Mouse (Mus musculus): Measurements from ENCODE around the gene Apobr.

Gene Apobr

DNA sequence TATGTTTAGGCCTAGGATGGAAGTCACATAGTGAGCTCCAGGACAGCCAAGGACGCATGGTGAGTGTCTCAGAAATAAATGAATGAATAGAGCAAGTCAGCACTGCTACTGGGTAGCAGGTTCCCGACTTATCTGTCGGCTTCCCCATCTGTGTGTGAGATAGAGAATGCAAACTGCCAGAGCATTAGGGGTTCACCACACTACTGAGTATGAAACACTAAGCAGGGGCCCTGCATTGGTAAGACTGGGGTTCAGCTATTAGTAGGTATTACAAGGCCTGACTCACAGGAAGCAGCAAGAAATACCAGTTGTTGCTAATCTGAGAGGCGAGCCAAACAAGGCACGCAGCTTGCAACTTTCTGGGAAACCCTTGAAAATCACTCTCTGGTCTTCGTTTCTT, 14.2 kb downstream of the Apobr start:
- no peak for DNase-seq (ENCODE audit: low spot score in 2 of 2)

- no peak for DNase-seq (ENCODE audit: low spot score in 2 of 2)
These were observed 17.2 kb downstream of the Apobr start for GRCm38 (mm10) chr7:126601896-126602295.

DNA sequence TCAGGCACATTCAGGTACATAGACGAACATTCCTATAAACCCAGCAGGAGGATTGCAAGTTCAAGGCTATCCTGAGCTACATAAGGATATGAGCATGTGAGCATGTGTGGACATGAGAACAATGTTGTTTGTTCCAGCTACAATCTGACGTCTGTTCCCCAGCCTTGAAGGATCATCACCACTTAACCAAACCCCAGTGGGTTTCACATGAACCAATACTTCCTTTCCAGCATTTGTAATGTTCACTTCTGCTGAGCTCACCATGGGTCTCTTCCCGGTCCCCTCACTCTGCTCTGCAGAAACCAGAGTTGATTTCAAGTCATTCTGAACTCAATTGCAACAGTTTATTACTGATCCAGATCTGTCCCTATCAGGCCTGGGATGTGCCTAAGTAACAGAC, 17.9 kb downstream of the Apobr start:
- DNase-seq (ENCODE audit: low spot score in 2 of 2) = no peak

GRCm38 (mm10) chr7:126606611-126607010, 21.9 kb downstream of the Apobr start:
- peak in 1 of 2 experiments; percentile 15 for DNase-seq (ENCODE audit: low spot score in 2 of 2)

DNA sequence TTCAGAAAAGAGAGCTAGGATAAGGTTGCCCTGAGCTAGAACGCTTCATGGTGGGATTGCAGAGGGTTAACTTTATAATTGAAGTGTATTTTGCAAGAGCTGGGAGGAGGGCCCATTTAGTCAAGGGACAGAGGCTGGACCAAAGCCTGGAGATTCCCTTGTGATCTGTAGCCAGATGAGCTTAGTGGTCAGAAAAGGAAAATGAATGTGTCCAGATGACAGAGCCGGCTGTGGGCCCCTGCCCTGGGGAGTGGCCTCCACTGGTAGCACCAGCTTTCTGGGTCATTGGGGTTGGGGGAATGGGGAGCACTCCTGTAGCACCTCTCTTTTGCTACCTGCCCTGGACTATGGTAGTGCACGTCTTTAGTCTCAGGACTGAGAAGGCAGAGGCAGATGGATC, 22.3 kb downstream of the Apobr start:
- DNase-seq (ENCODE audit: low spot score in 2 of 2) = no peak

DNA sequence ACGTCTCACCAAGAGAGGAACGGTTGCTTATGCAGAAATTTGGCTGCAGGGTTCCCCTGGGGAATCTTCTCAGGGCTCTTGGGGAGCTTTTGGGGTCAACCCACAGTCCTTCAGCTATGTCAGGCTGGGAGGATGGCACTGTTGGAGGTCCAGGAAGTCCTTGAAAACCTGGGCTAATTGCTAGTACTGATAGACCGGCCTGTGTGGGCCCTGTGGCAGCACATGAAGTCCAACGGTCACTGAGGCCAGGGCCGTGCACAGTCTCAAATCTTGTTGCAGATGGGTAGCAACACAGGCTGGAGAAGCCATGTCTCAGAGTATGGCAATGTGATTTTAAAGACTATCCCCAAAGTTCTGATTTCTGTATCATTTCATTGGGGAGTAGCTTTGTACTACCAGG, 23.1 kb downstream of the Apobr start:
- DNase-seq (ENCODE audit: low spot score in 2 of 2) = no peak

DNA sequence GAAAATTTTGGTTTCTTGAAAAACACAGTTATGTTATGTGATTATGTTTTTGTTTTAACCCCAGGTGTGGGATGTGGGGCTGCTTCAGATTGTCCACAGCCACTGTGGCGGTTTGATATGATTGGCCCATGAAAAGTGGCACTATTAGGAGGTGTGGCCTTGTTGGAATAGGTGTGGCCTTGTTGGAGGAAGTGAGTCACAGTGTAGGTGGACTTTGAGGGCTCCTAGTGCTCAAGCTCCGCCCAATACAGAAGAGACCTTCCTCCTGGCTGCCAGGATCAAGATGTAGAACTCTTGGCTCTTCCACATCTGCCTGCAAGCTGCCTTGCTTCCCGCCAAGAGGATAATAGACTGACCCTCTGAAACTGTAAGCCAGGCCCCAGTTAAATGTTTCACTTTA, 28.0 kb downstream of the Apobr start:
- no peak for DNase-seq (ENCODE audit: low spot score in 2 of 2)

DNA sequence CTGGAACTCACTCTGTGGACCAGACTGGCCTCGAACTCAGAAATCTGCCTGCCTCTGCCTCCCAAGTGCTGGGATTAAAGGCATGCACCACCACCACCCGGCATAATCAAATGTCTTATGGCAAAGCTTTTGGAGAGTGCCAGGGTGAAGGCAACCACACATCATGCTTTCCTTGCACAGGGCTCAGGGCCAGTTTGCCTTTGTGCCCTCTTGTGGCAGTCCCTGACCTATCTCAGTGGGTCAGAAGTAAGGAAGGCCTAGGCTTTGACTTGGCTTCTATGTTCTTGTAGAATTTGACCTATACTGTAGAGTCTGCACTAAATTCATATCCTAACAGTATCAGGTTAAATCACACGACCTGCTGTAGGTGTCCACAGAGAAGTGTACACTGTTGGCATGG, 32.0 kb downstream of the Apobr start:
- no peak for DNase-seq (ENCODE audit: low spot score in 2 of 2)

GRCm38 (mm10) chr7:126619559-126620275, 35.0 kb downstream of the Apobr start:
- DNase-seq (ENCODE audit: low spot score in 2 of 2) = no peak

- DNase-seq (ENCODE audit: low spot score in 2 of 2) = no peak
These were observed 37.0 kb downstream of the Apobr start for GRCm38 (mm10) chr7:126621452-126622359.

- DNase-seq (ENCODE audit: low spot score in 2 of 2) = no peak
These were observed 38.6 kb downstream of the Apobr start for GRCm38 (mm10) chr7:126623381-126623780.

GRCm38 (mm10) chr7:126624774-126625173, 40.0 kb downstream of the Apobr start:
- no peak for DNase-seq (ENCODE audit: low spot score in 2 of 2)

DNA sequence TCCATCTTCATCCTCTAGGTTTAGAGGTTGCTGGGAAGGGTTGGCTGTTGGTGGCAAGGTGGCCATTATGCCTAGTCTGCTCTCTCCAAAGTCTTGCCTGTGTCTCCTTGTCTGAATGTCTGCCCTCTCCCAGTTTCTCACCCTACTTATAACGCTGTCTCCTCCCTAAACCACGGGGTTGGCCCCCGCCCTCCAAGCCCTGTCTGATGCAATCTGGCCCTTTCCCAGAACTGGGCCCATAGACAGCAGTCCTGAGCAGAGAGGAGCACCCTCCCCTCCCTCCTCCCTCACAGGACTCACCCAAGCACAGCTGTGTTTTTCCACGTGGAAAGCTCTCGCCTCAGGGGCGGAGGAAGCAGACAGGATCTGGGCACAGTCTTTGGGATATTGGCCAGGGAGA, 40.6 kb downstream of the Apobr start:
- no peak for DNase-seq (ENCODE audit: low spot score in 2 of 2)

DNA sequence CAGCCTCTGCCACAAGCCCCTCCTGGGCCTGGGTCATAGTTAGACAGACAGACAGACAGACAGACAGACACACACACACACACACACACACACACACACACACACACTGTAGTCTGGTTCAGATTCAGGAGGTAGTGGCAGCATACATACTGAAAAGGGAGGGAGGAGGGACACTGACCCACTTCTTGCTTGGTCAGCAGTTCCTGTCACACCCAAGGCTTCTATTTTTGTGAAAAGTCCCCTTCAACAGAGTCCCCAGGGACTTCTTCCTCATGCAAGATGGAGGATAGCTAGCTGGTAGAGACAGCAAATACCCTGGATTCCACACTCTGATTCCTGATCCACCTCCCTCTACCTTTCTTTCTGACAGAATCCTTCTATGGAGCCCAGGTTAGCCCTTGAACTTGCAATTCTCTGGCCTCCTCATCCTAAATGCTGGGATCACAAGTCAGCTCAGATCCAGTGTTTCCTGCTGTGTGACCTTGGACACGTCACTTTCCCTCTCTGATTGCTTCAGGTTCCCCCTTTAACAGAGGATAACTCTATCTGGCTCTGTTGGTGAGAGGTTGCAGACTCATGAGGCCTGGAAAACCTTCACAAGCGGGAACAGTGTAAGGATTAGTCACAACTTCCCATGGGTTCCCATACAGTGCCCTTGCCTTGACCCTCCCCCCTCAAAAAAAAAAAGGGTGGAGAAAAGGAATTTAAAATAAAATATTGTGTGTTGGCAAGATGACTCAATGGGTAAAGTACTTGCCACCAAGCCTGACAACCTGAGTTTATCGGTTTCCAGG, 41.3 kb downstream of the Apobr start:
- DNase-seq (ENCODE audit: low spot score in 2 of 2) = no peak

- no peak for DNase-seq (ENCODE audit: low spot score in 2 of 2)
These were observed 43.4 kb downstream of the Apobr start for GRCm38 (mm10) chr7:126628111-126628510.

DNA sequence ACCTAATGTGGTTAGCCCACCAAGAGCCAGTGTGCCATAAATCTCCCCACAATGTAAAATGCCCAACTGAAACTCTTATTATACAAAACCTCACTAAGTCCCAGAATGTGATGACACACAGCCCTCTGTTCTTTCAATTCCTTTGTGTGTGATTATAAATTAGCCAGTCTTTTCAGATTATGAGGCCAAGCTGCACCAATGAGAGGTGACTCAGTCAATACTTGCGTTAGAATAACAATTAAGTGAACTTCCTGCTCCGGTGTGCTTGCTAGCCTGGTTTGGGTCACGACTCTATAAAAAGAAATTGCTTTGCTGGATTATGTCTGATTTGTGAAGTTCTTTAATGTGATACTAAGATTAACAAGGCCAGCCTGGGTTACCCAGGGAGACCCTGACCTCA, 45.2 kb downstream of the Apobr start:
- no peak for DNase-seq (ENCODE audit: low spot score in 2 of 2)

DNA sequence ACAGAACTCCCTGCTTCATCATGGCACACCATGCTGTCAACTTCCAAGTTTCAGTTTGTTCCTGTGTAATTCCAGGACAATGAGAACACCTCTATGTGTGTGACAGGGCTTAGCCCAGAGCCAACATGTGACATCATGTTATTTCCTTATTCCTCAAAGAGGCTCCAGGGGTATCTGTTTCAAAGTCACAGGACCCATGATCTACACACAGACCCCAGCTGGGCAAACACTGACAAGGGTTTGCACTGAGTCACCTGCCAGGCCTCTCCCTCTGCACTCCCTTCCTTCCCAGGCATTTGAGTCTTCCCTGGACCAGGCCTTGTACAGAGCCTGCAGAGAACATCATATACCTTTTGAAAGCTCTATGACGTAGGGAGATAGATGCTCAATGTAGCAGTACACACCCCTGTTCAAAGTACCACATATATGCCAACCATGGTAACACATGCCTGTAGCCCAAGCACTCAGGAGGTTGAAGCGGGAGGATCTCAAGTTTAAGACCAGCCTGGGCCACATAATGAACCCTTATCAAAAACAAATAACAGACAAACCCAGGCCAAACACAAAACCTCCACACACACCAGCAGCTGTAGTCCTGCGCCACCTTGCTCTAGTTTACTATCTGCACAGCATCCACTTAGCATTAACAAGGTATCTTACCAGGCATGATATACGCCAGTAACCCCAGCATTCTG, 46.2 kb downstream of the Apobr start, which contains the start of gene Nupr1:
Gene Nupr1 (minus strand): TSS at position 38 of the 695 bp plus-strand sequence.
- DNase-seq (ENCODE audit: low spot score in 2 of 2) = no peak

DNA sequence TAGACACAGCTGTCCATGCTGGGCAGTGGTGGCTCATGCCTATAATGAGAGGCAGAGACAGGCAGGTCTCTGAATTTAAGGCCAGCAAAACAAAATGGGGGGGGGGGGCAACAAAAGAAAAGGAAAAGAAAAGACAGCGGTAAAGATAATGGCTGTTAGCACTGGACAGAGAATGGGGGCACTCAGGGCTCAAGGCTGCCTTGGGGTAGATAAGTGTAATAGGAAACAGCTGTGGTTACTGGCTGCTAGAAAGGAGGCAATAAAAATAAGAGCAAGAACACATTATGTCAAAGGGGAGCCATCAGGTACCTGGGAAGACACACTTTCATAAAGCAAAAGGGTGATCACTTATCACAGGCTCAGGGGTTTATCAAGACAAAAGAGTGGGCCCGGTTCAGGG, 47.7 kb downstream of the Apobr start:
- DNase-seq (ENCODE audit: low spot score in 2 of 2) = no peak

- no peak for DNase-seq (ENCODE audit: low spot score in 2 of 2)
These were observed 50.6 kb downstream of the Apobr start for GRCm38 (mm10) chr7:126635375-126635774.

- DNase-seq (ENCODE audit: low spot score in 2 of 2) = peak in 1 of 2 experiments; percentile 57
These were observed 52.2 kb downstream of the Apobr start for GRCm38 (mm10) chr7:126636733-126637520.
